Mouse (Mus musculus) heart, embryonic 11.5 days (tissue): ENCODE data around the gene Litaf. TPM values are rescaled to one million over a fixed set of nuclear protein-coding genes. Genes with fewer than 3 reads are reported as not detected.

Experiments used
- microRNA-seq: library from miRNA; unstranded; fragments of <30 nt; microRNA quantifications from one replicate; pipeline ENCODE4, GENCODE M21; 2016; ENCODE audit warnings: borderline number of aligned reads
- polyA plus RNA-seq: library from polyadenylated mRNA; unstranded; fragments of >200 nt; fragmentation: Nextera tagmentation; extraction: Ambion mirVana; gene quantifications from 2 replicates; pipeline ENCODE4 v1.2.1, GENCODE M21; 2014

The Litaf gene
- polyA plus RNA-seq, 1 experiment from 2014 or later, result 63.8 TPM

Small RNA genes lying within 50 kb of the gene (microRNA-seq; reads per million reads assigned to microRNA genes)
- not detected for gene Gm26268

Other genes starting within 250 kb of the Litaf start
- 2.7 and 2.9 TPM in 2 replicates for gene Rmi2, start 231.1 kb downstream of the Litaf start, polyA plus RNA-seq
- 44.7 and 45.8 TPM in 2 replicates for gene Snn, start 5.2 kb downstream of the Litaf start, polyA plus RNA-seq
- gene Txndc11, start 68.5 kb upstream of the Litaf start, polyA plus RNA-seq, result 33.5 and 34.7 TPM in 2 replicates
- 85.3 and 85.8 TPM in 2 replicates for gene Zc3h7a, start 110.2 kb upstream of the Litaf start, polyA plus RNA-seq
- gene Rsl1d1, start 137.2 kb upstream of the Litaf start, polyA plus RNA-seq, result 161 and 167 TPM in 2 replicates
- gene Gspt1, start 188.2 kb upstream of the Litaf start, polyA plus RNA-seq, result 67.7 and 70.0 TPM in 2 replicates
- not detected in 2 replicates for gene Tnfrsf17, start 247.7 kb upstream of the Litaf start, polyA plus RNA-seq